Mouse (Mus musculus) bone marrow macrophage, adult 2 months (primary cell): ENCODE data around the gene Lrrtm3.

Source experiments
- CTCF ChIP-seq: IDR thresholded peaks from 2 replicates; pipeline ENCODE4 v1.5.1; 2012; ENCODE audit warnings: low read depth, mild to moderate bottlenecking, low read length, moderate library complexity
- POLR2A ChIP-seq: IDR thresholded peaks from 2 replicates; pipeline ENCODE4 v1.6.1; 2012; ENCODE audit warnings: mild to moderate bottlenecking, low read depth, low read length, borderline replicate concordance

- TF ChIP-seq CTCF (no peak), POLR2A (no peak)
These were observed 7.7 kb downstream of the Lrrtm3 start for GRCm38 (mm10) chr10:64082345-64082744.
